Mouse (Mus musculus) testis, adult 2 months (tissue): Measurements from ENCODE around the gene Synm.

Source experiments
- CTCF ChIP-seq: fragments of 200-500 bp; IDR thresholded peaks from 2 replicates; pipeline ENCODE4 v1.5.1; 2012; ENCODE audit warnings: low read depth, mild to moderate bottlenecking, inconsistent platforms, low read length, moderate library complexity; ENCODE audit not compliant: control insufficient read depth, insufficient read depth, insufficient replicate concordance
- POLR2A ChIP-seq: fragments of 200-500 bp; IDR thresholded peaks from 2 replicates; pipeline ENCODE4 v1.6.1; 2012; ENCODE audit warnings: low read depth, mild to moderate bottlenecking, inconsistent platforms, low read length, moderate library complexity; ENCODE audit not compliant: control insufficient read depth

GRCm38 (mm10) chr7:67681078-67681477 is 78.5 kb downstream of the Synm start:
- no peak for TF ChIP-seq POLR2A
- no peak for TF ChIP-seq CTCF
